Mouse (Mus musculus) C2C12 (cell line): ENCODE measurements around the gene Brd9.
A peak's percentile ranks its signal among the peaks of the same experiment; 100 is the strongest.

Experiments used
- CTCF ChIP-seq: IDR thresholded peaks from one replicate; pipeline ENCODE4 v1.5.1; 2011; ENCODE audit not compliant: control insufficient read depth, insufficient read depth, insufficient read length
- FOSL1 ChIP-seq: IDR thresholded peaks from one replicate; pipeline ENCODE4 v1.8.0; 2011; ENCODE audit warnings: mild to moderate bottlenecking, low read length; ENCODE audit not compliant: poor library complexity, insufficient read depth, severe bottlenecking
- MAX ChIP-seq: IDR thresholded peaks from one replicate; pipeline ENCODE4 v1.6.1; 2011; ENCODE audit warnings: mild to moderate bottlenecking, control low read depth
- MYOG ChIP-seq: IDR thresholded peaks from one replicate; pipeline ENCODE4 v1.6.1; 2011; ENCODE audit not compliant: control insufficient read depth, insufficient read length; ENCODE audit errors: extremely low read depth
- USF1 ChIP-seq: IDR thresholded peaks from one replicate; pipeline ENCODE4 v1.6.1; 2011; ENCODE audit warnings: low read depth, mild to moderate bottlenecking, control low read depth, moderate library complexity

GRCm38 (mm10) chr13:73937321-73938176, at the start of gene Brd9, which contains the start of gene Trip13:
- no peak for TF ChIP-seq CTCF
- TF ChIP-seq FOSL1: no peak
- peak; percentile 44 for TF ChIP-seq MAX
- no peak for TF ChIP-seq USF1
- TF ChIP-seq MYOG: no peak
